Mouse (Mus musculus): Measurements from ENCODE around the gene Gm2696. TPM values are rescaled to one million over a fixed set of nuclear protein-coding genes. Genes with fewer than 3 reads are reported as not detected.
"Not testable (repeated sequence)": the region's sequence is repeated elsewhere in the genome, so short reads cannot be mapped to it uniquely, and the experiment has no call there.

Gm2696 gene
- polyA plus RNA-seq, 1 experiment: not detected

DNA sequence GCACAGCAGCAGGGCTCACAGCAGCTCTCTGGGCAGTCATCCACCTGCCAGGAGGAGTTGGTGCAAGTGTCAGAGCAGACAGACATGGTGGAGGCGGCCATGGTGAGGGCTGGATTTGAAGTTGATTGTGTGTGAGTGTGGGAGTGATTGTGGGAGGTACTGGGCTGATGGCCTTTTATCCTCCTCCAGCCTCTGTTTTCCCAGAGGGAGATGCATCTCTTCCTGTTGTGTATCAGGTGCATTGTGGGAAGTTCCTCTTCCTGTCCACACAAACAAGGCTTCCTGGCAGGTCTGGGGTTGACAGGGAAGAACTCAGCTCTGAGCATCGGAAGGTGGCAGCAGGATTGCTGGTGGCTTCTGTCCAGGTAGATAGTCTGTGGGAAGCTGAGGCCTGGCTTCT lies 19.5 kb upstream of the Gm2696 start, which contains the start of gene Gm9639:
TSS of gene Gm9639 (minus strand) at position 101 of the 400 bp plus-strand sequence.
- WGBS: 44% methylated on average over 2 of the region's 2 CpGs
- Histone ChIP-seq H3K27me3 (ENCODE audit: control insufficient read depth, insufficient read depth, low read length) (no peaks in the 10 kb centered on the region), H3K4me3 (replicated peaks; ENCODE audit: insufficient read depth, low read depth, low read length) (no peak within 1 kb of the TSS), H3K27ac (ENCODE audit: insufficient read depth, low read length) (no peak within 1 kb of the TSS), H3K4me1 (ENCODE audit: control insufficient read depth, insufficient read depth, low read length) (no peaks in the 10 kb centered on the region)
- no peak for TF ChIP-seq CTCF (IDR thresholded peaks at IDR 0.05; ENCODE audit: borderline replicate concordance, insufficient read depth, low read depth, low read length)
- no peak for TF ChIP-seq POLR2A (IDR thresholded peaks at IDR 0.05; ENCODE audit: borderline replicate concordance, insufficient read depth, low read length)
- no peak for DNase-seq

DNA sequence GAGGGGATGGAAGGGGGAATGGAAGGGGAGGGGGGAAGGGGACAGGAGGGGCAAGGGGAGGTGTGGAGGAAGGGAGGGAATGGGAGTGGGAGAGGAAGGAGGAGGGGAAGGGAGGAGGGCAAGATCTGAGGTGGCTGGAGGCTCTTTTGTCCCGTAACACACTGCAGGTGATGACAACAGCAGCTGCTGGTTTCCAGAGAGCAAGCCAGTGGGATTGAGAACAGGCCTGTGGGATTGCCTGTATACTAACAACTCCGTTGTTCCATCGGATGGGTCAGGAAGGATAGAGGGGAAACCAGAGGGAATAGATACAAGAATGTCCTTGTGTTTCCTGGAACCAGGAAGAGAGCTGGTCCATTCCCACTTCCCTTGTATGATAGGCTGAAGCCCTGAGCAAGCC lies 16.8 kb upstream of the Gm2696 start:
- DNase-seq: no peak
- H3K4me3 ChIP-seq (replicated peaks; ENCODE audit: insufficient read depth, low read depth, low read length): no peak overlapping the region
- no peaks in the 10 kb centered on the region for H3K27me3 ChIP-seq (ENCODE audit: control insufficient read depth, insufficient read depth, low read length)
- no peak overlapping the region for H3K27ac ChIP-seq (ENCODE audit: insufficient read depth, low read length)
- WGBS: 39% methylated on average over 3 of the region's 3 CpGs
- TF ChIP-seq CTCF (IDR thresholded peaks at IDR 0.05; ENCODE audit: borderline replicate concordance, insufficient read depth, low read depth, low read length) (no peak), POLR2A (IDR thresholded peaks at IDR 0.05; ENCODE audit: borderline replicate concordance, insufficient read depth, low read length) (no peak)
- H3K4me1 ChIP-seq (ENCODE audit: control insufficient read depth, insufficient read depth, low read length): no peaks in the 10 kb centered on the region

DNA sequence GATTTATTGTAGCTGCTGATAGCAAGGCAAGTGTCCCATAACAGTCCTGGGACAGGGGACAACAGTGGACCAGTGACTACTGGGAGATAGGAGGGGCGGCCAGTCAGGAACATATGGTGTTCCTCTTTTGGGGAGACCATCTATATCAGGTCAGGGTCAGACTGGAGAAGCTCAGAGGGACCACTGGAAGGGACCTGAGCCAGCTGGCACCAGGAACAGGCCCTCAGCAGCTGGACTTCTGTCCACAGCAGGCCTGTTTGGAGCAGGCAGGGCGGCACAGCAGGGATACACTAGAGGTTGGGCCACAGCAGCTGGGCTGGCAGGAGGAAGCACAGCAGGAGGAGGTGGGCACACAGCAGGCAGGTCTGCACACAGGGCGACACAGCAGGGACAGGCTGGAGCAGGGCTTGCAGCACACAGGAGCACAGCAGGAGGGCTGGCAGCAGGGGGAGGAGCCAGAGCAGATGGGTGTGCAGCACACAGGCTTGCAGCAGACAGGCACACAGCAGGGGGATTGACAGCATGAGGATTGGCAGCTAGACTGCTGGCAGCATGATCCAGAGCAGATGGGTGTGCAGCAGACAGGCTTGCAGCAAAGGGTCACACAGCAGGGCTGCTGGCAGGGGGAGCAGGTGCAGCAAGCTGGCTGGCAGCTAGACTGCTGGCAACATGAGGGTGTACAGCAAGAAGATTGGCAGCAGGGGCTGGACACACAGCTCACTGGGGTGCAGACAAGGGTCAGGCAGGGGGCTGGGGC lies 16.1 kb upstream of the Gm2696 start:
- not testable (repeated sequence) for H3K4me1 ChIP-seq (ENCODE audit: control insufficient read depth, insufficient read depth, low read length); H3K27ac ChIP-seq (ENCODE audit: insufficient read depth, low read length); H3K27me3 ChIP-seq (ENCODE audit: control insufficient read depth, insufficient read depth, low read length); H3K4me3 ChIP-seq (replicated peaks; ENCODE audit: insufficient read depth, low read depth, low read length)
- 36% methylated on average over 3 of the region's 3 CpGs for WGBS
- peak in 1 of 2 experiments; percentile 23 for DNase-seq

DNA sequence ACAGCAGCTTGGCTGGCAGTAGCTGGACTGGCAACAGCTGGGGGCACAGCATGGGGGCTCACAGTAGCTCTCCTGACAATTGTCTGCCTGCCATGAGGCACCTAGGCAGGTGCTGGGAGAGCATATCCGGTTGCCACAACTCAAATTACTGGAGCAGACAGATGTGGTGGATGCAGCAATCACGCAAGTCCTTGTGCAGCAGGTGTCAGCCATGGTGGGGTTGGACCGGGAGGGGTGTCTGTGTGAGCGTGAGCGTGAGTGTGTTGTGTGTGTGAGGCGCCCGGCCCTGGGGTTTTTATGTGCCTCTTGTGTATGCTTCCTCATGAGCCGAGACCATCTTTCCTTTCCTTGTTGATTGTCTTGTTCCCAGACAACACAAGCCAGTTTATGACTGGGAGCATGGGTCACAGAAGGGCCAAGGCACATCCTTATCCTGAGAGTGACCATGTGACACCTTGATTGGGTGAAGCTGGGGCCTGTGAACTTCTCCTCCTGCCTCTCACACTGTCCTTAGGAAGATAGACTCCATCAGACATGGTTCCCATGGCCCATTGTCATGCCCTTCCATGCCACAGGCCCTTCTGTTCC lies 15.5 kb upstream of the Gm2696 start, which contains the start of gene Gm19668:
TSS of gene Gm19668 (minus strand) at position 213 of the 588 bp plus-strand sequence.
- H3K4me1 ChIP-seq (ENCODE audit: control insufficient read depth, insufficient read depth, low read length): no peaks in the 10 kb centered on the region
- H3K27me3 ChIP-seq (ENCODE audit: control insufficient read depth, insufficient read depth, low read length): no peaks in the 10 kb centered on the region
- no peak for DNase-seq
- no peak within 1 kb of the TSS for H3K27ac ChIP-seq (ENCODE audit: insufficient read depth, low read length)
- TF ChIP-seq CTCF (IDR thresholded peaks at IDR 0.05; ENCODE audit: borderline replicate concordance, insufficient read depth, low read depth, low read length) (no peak), POLR2A (IDR thresholded peaks at IDR 0.05; ENCODE audit: borderline replicate concordance, insufficient read depth, low read length) (no peak)
- no peak within 1 kb of the TSS for H3K4me3 ChIP-seq (replicated peaks; ENCODE audit: insufficient read depth, low read depth, low read length)
- 64% methylated on average over 8 of the region's 8 CpGs for WGBS

DNA sequence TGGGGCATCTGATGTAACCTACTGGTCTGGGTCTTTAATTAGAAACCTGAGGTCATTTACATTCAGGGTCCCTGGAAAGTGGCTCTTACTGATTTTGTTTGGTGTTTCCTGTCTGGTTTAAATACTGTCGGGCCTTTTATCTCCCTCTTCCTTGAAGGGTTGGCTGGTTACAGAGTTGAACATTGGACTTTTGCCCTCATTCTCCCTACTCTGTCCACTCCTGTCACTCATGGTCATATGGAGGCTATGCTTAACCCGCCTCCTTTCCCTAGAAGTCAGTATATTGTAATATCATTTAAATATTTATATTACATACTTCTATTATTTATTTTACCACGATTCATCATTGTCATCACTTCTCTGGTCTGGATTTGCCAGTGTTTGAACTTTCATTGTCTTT lies 10.4 kb upstream of the Gm2696 start:
- Histone ChIP-seq H3K4me1 (ENCODE audit: control insufficient read depth, insufficient read depth, low read length) (no peaks in the 10 kb centered on the region), H3K4me3 (replicated peaks; ENCODE audit: insufficient read depth, low read depth, low read length) (no peak overlapping the region), H3K27ac (ENCODE audit: insufficient read depth, low read length) (no peak overlapping the region), H3K27me3 (ENCODE audit: control insufficient read depth, insufficient read depth, low read length) (no peaks in the 10 kb centered on the region)
- TF ChIP-seq POLR2A (IDR thresholded peaks at IDR 0.05; ENCODE audit: borderline replicate concordance, insufficient read depth, low read length): no peak
- TF ChIP-seq CTCF (IDR thresholded peaks at IDR 0.05; ENCODE audit: borderline replicate concordance, insufficient read depth, low read depth, low read length): no peak
- WGBS: 75% methylated on average over 3 of the region's 3 CpGs
- DNase-seq: no peak

DNA sequence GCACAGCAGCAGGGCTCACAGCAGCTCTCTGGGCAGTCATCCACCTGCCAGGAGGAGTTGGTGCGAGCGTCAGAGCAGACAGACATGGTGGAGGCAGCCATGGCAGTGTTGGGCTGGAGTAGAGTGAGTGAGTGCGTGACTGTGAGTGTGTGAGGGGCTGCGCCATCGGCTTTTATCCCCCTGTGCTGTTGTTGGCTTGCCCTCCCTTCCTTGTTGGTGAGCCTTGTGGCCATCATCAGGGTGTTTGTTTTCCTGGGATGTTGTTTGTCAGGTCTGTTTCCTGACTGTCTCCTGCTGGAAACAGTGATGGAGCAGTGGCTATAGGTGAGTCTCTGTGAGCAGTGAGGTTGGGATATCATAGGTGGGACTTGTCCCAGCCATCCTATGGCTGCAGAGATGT lies 2.7 kb upstream of the Gm2696 start, which contains the start of gene Gm9507:
TSS of gene Gm9507 (minus strand) at position 101 of the 400 bp plus-strand sequence.
- no peak for TF ChIP-seq POLR2A (IDR thresholded peaks at IDR 0.05; ENCODE audit: borderline replicate concordance, insufficient read depth, low read length)
- no peak for TF ChIP-seq CTCF (IDR thresholded peaks at IDR 0.05; ENCODE audit: borderline replicate concordance, insufficient read depth, low read depth, low read length)
- H3K4me1 ChIP-seq (ENCODE audit: control insufficient read depth, insufficient read depth, low read length): no peaks in the 10 kb centered on the region
- DNase-seq: no peak
- H3K4me3 ChIP-seq (replicated peaks; ENCODE audit: insufficient read depth, low read depth, low read length): no peak within 1 kb of the TSS
- 59% methylated on average over 5 of the region's 5 CpGs for WGBS
- no peaks in the 10 kb centered on the region for H3K27me3 ChIP-seq (ENCODE audit: control insufficient read depth, insufficient read depth, low read length)
- no peak within 1 kb of the TSS for H3K27ac ChIP-seq (ENCODE audit: insufficient read depth, low read length)

DNA sequence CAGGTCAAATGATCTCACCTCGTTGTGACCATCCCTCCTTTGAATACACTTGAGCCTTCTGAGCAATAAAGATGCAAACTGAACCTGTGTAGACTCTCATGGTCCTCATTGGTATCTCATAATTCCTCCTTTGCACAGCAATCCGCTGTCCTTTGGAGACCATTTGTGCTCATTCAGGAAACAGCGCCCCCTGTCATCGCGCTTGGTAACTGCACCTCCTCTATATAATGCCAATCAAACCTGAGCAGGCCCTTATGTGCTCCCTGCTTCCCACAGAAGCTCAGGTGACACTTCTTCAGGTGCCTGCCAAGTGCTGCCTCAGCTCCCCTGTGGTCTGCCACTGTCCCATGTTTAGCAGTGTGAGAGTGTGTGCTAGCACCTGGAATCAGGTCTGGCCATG lies 1.0 kb downstream of the Gm2696 start:
- 40% methylated on average over 5 of the region's 5 CpGs for WGBS
- H3K4me3 ChIP-seq (replicated peaks; ENCODE audit: insufficient read depth, low read depth, low read length): no peak overlapping the region
- no peak overlapping the region for H3K27ac ChIP-seq (ENCODE audit: insufficient read depth, low read length)
- no peak for DNase-seq
- H3K4me1 ChIP-seq (ENCODE audit: control insufficient read depth, insufficient read depth, low read length): no peaks in the 10 kb centered on the region
- no peaks in the 10 kb centered on the region for H3K27me3 ChIP-seq (ENCODE audit: control insufficient read depth, insufficient read depth, low read length)
- TF ChIP-seq CTCF (IDR thresholded peaks at IDR 0.05; ENCODE audit: borderline replicate concordance, insufficient read depth, low read depth, low read length) (0 out of 2 replicates have a peak, but pooled peaks have one; percentile 5), POLR2A (IDR thresholded peaks at IDR 0.05; ENCODE audit: borderline replicate concordance, insufficient read depth, low read length) (no peak)

DNA sequence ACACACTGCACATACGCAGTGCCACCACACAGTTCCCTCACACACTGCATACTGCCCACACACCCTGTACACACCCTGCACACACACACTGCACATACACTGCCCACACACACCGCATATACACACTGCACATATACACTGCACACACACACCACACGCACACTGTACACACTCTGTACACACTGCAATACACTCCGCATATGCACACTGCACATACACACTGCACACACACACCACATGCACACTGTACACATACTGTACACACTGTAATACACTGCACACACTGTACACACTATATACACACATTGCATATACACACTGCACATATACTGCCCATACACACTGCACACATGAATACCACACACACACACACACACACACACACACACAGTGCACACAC lies 4.0 kb downstream of the Gm2696 start:
- TF ChIP-seq CTCF (IDR thresholded peaks at IDR 0.05; ENCODE audit: borderline replicate concordance, insufficient read depth, low read depth, low read length): no peak
- TF ChIP-seq POLR2A (IDR thresholded peaks at IDR 0.05; ENCODE audit: borderline replicate concordance, insufficient read depth, low read length): no peak
- no peaks in the 10 kb centered on the region for H3K27me3 ChIP-seq (ENCODE audit: control insufficient read depth, insufficient read depth, low read length)

More for the DNA sequence above, 4.0 kb downstream of the Gm2696 start:
- H3K4me3 ChIP-seq (replicated peaks; ENCODE audit: insufficient read depth, low read depth, low read length): no peak overlapping the region
- WGBS: 98% methylated on average over 4 of the region's 4 CpGs
- no peaks in the 10 kb centered on the region for H3K4me1 ChIP-seq (ENCODE audit: control insufficient read depth, insufficient read depth, low read length)
- no peak overlapping the region for H3K27ac ChIP-seq (ENCODE audit: insufficient read depth, low read length)
- no peak for DNase-seq
